Mouse (Mus musculus) C2C12 (cell line): ENCODE measurements around the gene Lysmd1. TPM values are rescaled to one million over a fixed set of nuclear protein-coding genes. Genes with fewer than 3 reads are reported as not detected.
"Not testable (repeated sequence)": the region's sequence is repeated elsewhere in the genome, so short reads cannot be mapped to it uniquely, and the experiment has no call there.

Experiments used
- H3K27me3 ChIP-seq: one replicate; pipeline ENCODE4 v1.6.1; 2011; ENCODE audit not compliant: control insufficient read depth, insufficient read depth, insufficient read length
- H3K36me3 ChIP-seq: one replicate; pipeline ENCODE4 v1.6.1; 2011; ENCODE audit not compliant: control insufficient read depth, insufficient read depth
- H3K4me3 ChIP-seq: one replicate; pipeline ENCODE4 v1.5.1; 2011; ENCODE audit warnings: mild to moderate bottlenecking, control low read depth; ENCODE audit not compliant: poor library complexity, insufficient read depth, severe bottlenecking
- H3K79me2 ChIP-seq: one replicate; pipeline ENCODE4 v1.6.1; 2011; ENCODE audit not compliant: control insufficient read depth, insufficient read depth
- H3K79me3 ChIP-seq: one replicate; pipeline ENCODE4 v1.6.1; 2011; ENCODE audit warnings: low read depth, control low read depth
- H3ac ChIP-seq: one replicate; pipeline ENCODE3; 2011; ENCODE audit warnings: low read depth; ENCODE audit not compliant: control insufficient read depth, insufficient read length
- CEBPB ChIP-seq: IDR thresholded peaks from one replicate; pipeline ENCODE4 v1.6.1; 2011; ENCODE audit warnings: low read depth, mild to moderate bottlenecking, control low read depth, moderate library complexity
- CTCF ChIP-seq: IDR thresholded peaks from one replicate; pipeline ENCODE4 v1.5.1; 2011; ENCODE audit not compliant: control insufficient read depth, insufficient read depth, insufficient read length
- FOSL1 ChIP-seq: IDR thresholded peaks from one replicate; pipeline ENCODE4 v1.8.0; 2011; ENCODE audit warnings: mild to moderate bottlenecking, low read length; ENCODE audit not compliant: poor library complexity, insufficient read depth, severe bottlenecking
- MAX ChIP-seq: IDR thresholded peaks from one replicate; pipeline ENCODE4 v1.6.1; 2011; ENCODE audit warnings: mild to moderate bottlenecking, control low read depth
- MYOD1 ChIP-seq: IDR thresholded peaks from one replicate; pipeline ENCODE4 v1.6.1; 2011; ENCODE audit warnings: low read depth; ENCODE audit not compliant: control insufficient read depth, insufficient read length
- MYOG ChIP-seq: IDR thresholded peaks from one replicate; pipeline ENCODE4 v1.6.1; 2011; ENCODE audit not compliant: control insufficient read depth, insufficient read length; ENCODE audit errors: extremely low read depth
- USF1 ChIP-seq: IDR thresholded peaks from one replicate; pipeline ENCODE4 v1.6.1; 2011; ENCODE audit warnings: low read depth, mild to moderate bottlenecking, control low read depth, moderate library complexity
- polyA plus RNA-seq: library from polyadenylated mRNA; unstranded; fragments of >200 nt; fragmentation: generic; extraction: Trizol; gene quantifications from one replicate; pipeline ENCODE4 v1.2.1, GENCODE M21; 2012; ENCODE audit warnings: missing spikeins

The Lysmd1 gene
- polyA plus RNA-seq, 1 experiment = 3.4 TPM

DNA sequence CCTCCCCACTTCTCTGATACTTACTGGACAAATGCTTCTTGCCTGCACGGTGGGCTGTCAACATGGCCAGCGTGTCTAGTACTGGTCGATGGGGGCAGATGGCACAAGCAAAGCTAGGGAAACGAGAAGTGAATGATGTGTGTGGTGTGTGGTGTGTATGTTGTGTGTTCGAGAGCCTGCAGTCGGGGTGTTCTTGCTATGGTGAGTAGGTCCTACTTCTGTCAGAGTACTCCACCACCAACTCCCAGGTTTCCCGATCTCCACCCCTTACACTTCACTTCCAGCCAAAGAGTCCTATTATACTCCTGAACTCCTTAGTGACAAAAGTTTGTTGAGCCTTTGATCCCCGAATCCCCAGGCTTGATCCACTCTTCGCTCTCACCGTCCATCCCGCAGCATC lies 712 bp upstream of the Lysmd1 start:
- Histone ChIP-seq H3K27me3 (no peaks in the 10 kb centered on the region), H3K79me3 (no peaks in the 10 kb centered on the region), H3K4me3 (peak overlapping the region; percentile 59), H3ac (peak overlapping the region; percentile 72), H3K36me3 (no peaks in the 10 kb centered on the region), H3K79me2 (peaks cover 5% of the 10 kb centered on the region)
- TF ChIP-seq MYOD1 = no peak
- TF ChIP-seq USF1 = no peak
- no peak for TF ChIP-seq MYOG
- TF ChIP-seq CEBPB = no peak
- no peak for TF ChIP-seq CTCF
- TF ChIP-seq FOSL1 = no peak
- no peak for TF ChIP-seq MAX

DNA sequence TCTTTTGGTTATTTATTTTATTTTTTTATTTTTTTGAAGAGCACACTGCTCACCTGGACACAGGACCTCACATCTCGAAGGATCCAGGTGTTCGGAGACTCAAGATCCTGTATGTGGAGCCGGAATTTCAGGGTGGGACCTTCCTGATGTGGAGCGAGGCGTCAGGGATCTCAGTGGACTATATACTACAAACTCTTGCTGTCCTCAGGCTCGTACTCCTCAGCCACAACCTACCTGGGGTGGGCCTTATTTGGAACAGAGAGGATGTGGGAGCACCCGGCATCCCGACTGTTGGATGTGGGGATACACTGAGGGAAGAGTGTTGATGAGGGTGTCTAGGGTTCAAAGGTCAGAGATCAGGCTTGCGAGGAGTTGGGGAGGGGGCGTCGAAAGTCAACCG lies 245 bp downstream of the Lysmd1 start:
- not testable (repeated sequence) for H3K79me3 ChIP-seq, H3K36me3 ChIP-seq, H3K4me3 ChIP-seq, H3K79me2 ChIP-seq, H3ac ChIP-seq, H3K27me3 ChIP-seq

DNA sequence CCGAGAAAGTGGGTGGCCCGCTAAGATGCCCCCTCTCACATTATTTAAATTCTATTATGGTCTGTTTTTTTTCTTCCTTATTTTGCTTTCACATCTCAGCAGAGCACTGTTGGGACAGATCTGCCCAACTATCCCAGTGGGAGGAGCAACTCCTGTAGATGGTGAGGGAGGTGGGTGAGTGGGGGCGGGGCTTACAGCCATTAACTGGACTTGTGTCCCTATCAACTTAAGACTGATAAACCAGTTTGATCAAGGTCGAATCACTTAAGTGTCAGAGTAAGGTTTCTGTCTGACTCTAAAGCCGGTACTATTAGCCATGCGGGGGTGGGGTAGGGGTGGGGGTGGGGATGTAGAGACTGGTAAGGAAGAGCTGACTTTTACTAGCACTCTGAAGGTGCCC lies 1.1 kb downstream of the Lysmd1 start:
- Histone ChIP-seq H3K4me3 (peak overlapping the region; percentile 23), H3K79me3 (no peaks in the 10 kb centered on the region), H3K27me3 (no peaks in the 10 kb centered on the region), H3K79me2 (peaks cover 5% of the 10 kb centered on the region), H3K36me3 (no peaks in the 10 kb centered on the region), H3ac (no peak overlapping the region)
- TF ChIP-seq FOSL1 (no peak), USF1 (no peak), CEBPB (no peak), CTCF (no peak), MAX (no peak), MYOG (no peak), MYOD1 (no peak)

DNA sequence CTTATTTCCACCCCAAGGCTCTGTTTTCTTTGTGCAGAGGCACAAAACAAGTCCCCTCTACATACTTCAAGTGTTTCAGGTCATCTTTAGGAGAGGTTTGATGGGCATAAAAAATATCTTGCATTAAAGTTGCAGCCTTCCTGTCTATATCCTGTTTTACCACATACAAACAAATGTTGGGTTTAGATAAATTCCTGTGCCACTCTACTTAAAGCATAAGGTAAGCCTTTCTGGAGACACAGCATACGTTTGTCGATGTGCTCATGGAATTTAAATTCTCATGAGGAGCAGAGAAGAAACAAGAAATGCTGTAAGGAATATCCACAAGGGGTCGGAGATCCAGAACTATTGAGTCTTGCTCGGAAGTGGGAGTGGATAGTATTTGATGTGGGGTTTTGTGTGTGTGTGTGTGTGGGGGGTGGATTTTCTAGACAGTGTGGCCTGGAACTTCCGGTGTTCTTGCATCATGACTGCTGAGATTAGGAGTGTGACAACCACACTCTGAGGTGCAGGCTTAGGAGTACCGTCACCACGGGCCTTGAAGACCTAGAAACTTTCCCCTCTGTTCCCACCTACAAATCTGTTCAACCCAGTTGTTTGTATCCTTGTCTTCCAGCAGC lies 1.7 kb downstream of the Lysmd1 start:
- H3K4me3 ChIP-seq = no peak overlapping the region
- no peaks in the 10 kb centered on the region for H3K79me3 ChIP-seq
- H3K27me3 ChIP-seq = no peaks in the 10 kb centered on the region
- no peaks in the 10 kb centered on the region for H3K36me3 ChIP-seq
- no peak for TF ChIP-seq MYOG
- no peak for TF ChIP-seq CTCF
- no peak for TF ChIP-seq USF1
- no peak for TF ChIP-seq MYOD1
- TF ChIP-seq FOSL1 = no peak
- no peak for TF ChIP-seq CEBPB
- TF ChIP-seq MAX = no peak
- H3K79me2 ChIP-seq = peaks cover 5% of the 10 kb centered on the region
- H3ac ChIP-seq = no peak overlapping the region

DNA sequence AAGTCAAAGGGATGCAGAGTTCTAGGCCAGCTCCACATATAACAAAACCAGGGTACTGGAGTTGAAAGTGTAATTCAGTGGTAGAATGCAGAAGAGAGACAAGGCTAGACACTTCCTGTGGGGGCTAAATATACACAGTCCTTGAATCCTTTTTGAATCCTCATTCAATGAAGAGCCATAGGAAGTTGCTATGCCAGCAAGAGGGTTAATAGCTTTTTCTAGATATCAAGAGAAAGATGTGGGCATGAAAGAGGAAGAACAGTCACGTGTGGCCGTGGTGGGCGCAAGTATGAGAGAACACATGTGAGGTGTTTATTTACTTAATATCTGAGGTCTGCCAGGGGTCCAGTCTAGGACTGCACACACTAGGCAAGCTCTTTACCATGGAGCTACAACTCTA lies 2.4 kb downstream of the Lysmd1 start:
- Histone ChIP-seq H3ac (no peak overlapping the region), H3K27me3 (no peaks in the 10 kb centered on the region), H3K36me3 (no peaks in the 10 kb centered on the region), H3K79me2 (peaks cover 5% of the 10 kb centered on the region), H3K79me3 (no peaks in the 10 kb centered on the region), H3K4me3 (no peak overlapping the region)
- no peak for TF ChIP-seq USF1
- TF ChIP-seq CEBPB = no peak
- no peak for TF ChIP-seq MAX
- TF ChIP-seq MYOD1 = no peak
- TF ChIP-seq FOSL1 = no peak
- TF ChIP-seq CTCF = no peak

DNA sequence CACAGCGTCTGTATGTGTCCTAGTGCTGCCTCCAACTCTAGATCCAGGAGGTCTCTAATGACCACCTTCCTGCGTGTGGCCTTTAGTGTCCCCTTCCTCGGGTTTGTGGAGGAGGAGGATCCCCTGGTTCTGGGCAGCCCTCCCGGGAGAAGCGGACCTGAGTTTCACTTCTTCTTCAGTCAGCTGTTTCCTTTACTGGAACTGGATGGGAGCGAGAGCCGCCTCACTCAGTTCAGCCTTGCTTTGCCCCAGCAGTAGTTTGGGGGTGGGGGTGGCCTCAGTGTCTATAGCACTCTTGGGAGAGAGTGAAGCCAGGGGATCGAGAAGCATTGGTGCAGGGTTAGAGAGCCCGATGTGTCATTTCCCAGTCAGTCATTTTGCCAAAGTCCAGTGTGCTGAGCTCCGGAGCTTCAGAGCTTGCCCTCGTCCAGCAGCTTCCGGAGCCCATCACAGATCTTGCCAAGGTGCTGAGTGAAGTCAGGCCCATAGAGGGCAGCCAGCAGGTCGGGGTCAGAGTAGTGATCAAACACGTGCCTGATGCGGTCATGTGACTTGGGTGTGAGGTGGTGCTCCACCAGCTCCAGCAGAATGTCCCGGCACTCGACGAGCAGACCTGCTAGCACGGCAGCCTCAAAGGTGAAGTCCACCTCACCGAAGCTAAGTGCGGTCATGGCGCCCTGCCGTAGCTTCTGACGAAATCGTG lies 5.8 kb downstream of the Lysmd1 start:
- no peak overlapping the region for H3ac ChIP-seq
- no peaks in the 10 kb centered on the region for H3K27me3 ChIP-seq
- H3K79me3 ChIP-seq = no peaks in the 10 kb centered on the region
- TF ChIP-seq MYOD1 (no peak), CTCF (no peak), USF1 (no peak), MYOG (no peak), FOSL1 (no peak), CEBPB (no peak), MAX (no peak)
- H3K4me3 ChIP-seq = no peak overlapping the region
- H3K79me2 ChIP-seq = no peaks in the 10 kb centered on the region
- H3K36me3 ChIP-seq = no peaks in the 10 kb centered on the region

DNA sequence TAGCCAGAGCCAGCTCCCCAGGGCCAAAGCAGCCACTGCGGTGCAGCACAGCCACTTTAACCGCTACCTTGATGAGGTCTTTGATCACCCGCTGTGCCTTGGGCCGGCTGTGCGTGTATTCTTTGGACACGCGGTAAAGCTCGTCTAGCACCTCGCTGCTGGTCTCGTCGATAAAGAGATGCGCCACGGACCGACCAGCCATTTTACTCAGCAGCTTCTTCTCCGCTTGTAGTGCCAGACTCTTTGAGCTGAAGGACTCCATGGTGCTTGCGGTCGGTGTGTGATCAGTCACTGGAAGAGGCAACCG lies 6.4 kb downstream of the Lysmd1 start:
- Histone ChIP-seq H3ac (no peak overlapping the region), H3K79me2 (no peaks in the 10 kb centered on the region), H3K79me3 (no peaks in the 10 kb centered on the region), H3K27me3 (no peaks in the 10 kb centered on the region), H3K4me3 (no peak overlapping the region), H3K36me3 (no peaks in the 10 kb centered on the region)
- no peak for TF ChIP-seq CEBPB
- no peak for TF ChIP-seq USF1
